Mouse (Mus musculus): ENCODE results near the gene Tspan9.

The Tspan9 gene

DNA sequence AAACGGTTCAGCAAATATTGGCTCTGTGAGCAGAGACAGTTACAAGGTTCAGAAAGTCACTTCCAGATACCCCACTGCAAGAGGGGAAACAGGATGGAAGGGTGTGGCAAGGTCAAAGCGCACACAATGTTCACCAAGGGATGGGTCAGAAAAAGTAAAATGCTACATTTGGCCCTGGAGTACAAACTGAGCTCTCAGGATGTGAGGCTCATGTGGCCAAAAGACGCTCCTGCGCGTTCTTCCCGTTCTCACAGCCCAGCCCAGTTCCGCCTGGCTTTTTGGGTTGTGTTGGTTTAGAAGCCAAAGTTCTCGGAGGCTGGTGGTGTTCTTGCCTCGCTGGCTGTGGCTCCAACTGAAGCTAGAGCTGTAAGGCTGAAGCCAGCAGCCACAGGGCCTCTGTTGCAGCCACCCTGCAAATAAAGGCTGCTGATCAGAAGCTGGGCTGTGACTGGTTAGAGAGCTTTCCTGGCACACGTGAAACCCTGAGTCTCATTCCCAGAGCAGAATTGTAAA is 9.7 kb downstream of the Tspan9 start:
- no peak for DNase-seq (ENCODE audit: low read depth, low spot score)

DNA sequence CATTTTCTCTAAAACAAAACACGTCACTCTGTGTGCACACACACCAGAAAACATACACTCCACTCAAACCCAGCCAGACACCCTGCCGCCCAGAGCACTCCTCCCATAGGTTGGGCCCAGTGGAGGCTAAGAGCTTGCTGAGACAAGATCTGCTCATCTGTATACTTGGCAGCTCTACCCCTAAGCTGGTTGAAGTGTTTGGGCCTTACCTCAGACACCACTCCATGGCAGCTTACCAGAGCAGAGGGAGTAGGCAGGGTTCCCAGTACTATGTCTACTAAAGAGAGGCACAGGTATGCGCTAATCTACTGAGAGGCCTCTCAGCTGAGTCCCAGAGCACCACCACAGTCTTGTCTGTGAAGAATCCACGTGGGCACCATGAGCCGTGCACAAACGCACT is 10.8 kb downstream of the Tspan9 start:
- DNase-seq (ENCODE audit: low read depth, low spot score): no peak

DNA sequence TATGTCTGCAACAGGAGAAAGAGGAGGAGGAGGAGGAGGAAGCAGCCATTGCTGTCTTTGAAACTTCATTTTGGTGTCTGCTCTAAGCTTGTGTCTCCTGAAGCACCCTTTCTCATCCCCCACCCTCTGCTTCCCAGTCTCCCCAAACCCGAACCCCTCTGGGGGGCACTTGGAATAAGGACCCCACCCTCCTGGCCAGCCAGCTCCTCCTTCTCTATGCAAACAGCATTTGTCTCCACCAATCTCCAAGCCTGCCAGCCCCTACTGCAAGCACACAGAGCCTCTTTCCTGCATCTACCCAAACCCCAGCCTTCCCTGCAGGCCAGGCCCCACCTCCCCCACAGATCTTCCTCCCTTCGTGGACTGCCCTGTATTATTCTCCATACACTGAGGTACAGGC is 12.0 kb downstream of the Tspan9 start:
- DNase-seq (ENCODE audit: low read depth, low spot score): no peak

DNA sequence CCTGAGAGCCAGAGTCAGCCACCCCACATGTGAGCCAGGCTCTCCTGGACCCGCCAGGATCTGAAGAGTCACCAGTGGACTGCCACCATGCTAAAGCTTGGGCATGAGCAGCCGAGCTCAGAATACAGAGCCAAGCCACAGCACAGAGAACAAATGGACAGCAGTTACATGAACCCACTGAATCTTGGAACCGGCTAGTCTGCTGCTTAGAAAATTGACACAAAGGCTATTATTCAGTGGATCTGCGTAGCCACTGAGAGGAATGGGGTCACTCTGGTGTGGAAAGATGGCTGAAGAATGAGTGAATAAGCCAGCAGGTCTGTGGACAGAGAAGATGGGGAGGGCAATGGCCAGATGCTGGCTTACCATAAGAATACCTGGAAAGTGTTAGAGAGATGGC is 12.7 kb downstream of the Tspan9 start:
- DNase-seq (ENCODE audit: low read depth, low spot score): no peak

DNA sequence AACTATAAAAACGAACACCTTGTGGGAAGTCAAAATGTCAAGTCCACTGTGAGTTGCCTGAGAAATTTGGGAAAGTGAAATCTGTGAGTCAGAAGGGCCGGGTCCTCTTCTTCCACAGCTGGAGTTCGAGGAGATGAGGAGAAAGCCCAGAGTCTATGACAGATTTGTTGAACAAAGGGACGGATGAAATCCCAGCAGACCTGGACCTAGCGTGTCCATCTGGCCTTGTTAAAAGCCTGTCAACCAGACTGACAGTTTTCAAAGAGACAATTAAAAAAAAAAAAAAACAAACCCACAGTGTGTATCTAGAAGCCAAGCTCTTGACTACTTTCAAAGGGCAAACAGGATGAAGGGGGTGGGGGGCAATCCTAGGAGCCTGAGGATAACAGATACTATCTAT is 14.0 kb downstream of the Tspan9 start:
- DNase-seq (ENCODE audit: low read depth, low spot score): no peak

DNA sequence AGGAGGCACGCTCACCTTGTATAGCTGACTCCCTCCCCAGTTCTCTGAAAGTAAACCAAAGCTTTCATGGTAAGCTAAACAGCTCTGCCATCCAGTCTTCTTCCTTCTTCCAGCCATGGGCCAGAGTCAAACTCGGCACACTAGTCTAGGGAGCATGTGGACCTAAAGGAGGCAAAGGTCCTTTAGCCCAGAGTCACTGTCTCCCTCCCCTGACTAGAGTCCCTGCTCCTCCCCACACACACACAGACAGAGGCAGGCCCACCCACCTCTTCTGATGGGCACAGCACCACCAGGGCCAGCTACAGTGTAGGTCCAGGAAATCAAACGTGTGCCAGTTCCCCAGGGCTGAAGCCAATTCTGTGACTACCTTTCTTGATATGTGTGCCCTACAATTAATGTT is 16.1 kb downstream of the Tspan9 start:
- no peak for DNase-seq (ENCODE audit: low read depth, low spot score)

DNA sequence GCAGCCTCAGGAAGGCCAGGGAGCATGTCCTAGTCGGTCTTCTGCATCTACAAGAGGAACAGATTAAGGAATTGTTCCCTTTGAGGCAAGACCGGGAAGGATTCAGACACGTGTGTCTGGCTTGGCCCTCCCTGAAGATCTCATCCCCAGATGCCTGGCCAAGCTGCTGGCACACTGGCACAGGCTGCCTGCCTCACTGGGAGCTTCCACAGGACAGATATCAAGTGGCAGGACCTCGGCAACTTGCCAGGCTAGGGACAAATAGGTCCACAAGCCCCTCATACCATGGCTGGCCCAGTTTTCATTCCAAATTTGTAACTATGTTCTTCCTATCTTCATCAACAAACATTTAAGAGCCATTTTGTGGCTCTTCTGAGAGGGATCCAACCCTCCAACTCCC is 16.5 kb downstream of the Tspan9 start:
- no peak for DNase-seq (ENCODE audit: low read depth, low spot score)

DNA sequence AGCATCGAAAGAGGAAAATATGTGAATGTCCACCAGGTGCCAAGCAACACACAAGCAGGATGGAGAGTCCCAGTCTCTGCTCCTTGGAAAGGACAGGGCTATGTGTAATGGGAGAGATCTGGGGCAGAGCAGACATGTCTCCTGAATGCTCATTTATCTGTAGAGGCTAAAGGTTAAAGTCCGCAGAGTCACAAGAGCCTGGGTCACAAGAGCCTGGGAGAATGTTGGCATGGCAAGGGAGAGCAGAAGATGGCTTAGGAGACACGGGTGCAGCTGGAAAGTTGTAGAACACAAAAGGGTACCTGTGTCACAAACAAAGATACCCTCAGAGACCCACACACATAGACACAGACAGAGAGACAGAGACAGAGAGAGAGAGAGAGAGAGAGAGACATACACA is 17.9 kb downstream of the Tspan9 start:
- DNase-seq (ENCODE audit: low read depth, low spot score): no peak

DNA sequence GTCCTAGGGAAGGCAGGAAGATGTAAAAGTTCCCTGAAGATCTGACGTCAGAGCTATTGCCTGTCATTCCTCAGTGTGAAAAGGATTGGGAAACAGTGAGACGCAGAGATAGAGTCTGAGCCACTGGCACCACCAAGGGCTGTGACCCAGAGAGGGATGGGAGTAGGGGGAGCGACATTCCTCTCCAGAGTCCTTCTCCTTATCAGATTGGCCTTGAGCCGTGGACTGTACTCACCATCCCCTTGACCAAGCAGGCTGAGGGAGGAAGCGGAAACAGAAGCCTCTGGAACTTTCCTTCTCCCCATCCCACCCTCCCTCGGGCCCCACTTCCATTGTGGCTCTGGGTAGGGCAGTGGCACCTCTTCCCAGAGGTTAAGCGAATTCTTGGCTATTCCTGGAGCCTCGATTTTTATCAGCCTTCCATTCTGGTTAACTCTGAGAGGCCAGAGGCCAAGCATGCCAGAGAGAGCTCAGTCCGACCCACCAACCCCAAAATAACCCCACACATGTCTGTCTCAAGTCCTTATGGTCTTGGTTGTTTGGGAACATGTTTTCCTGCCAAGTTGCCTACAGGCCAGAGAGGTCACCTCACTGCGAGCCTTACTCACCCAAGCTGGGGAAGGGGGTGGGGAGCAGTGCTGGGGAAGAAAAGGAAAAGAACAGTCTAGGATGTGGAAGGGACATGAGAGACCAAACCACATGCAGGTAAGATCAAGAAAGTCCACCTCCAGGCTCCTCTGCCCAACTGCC is 19.0 kb downstream of the Tspan9 start:
- DNase-seq (ENCODE audit: low read depth, low spot score): no peak

DNA sequence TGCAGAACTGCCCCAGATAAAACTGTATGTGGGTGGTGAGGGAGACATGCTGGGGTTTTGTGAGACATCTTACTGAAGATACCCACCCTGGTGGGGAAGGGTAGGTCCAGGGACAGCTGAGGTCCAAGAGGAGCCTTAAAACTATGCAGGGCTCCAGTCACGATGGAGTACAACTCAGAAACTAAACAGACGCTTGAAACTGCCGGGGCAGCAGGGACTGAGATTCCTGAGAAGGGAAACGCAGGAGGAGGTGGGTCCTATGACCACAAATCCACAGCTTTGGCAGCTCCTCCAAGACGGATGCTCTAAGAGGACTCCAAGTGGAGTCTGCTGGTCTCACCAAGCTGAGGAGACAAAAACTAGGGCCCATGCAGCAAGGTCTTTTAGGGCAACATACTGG is 21.3 kb downstream of the Tspan9 start:
- no peak for DNase-seq (ENCODE audit: low read depth, low spot score)

DNA sequence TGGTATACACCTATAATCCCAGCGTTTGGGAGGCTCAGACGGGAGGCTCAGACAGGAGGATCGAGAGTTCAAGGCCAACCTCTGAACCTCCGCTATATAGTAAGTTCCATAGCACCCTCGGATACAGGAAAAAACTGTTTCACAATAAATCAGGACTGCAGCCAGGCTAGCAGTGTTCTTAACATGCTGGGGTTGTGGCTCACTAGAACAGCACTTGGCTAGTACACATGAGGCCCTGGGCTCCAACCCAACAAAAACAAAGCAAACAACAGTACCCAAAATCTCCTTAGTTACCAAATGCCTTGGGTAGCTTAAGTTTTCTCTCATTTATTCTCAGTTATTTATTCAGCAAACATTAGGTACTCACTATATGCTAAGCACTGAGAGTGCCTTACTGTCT is 21.7 kb downstream of the Tspan9 start:
- DNase-seq (ENCODE audit: low read depth, low spot score): peak; percentile 67

DNA sequence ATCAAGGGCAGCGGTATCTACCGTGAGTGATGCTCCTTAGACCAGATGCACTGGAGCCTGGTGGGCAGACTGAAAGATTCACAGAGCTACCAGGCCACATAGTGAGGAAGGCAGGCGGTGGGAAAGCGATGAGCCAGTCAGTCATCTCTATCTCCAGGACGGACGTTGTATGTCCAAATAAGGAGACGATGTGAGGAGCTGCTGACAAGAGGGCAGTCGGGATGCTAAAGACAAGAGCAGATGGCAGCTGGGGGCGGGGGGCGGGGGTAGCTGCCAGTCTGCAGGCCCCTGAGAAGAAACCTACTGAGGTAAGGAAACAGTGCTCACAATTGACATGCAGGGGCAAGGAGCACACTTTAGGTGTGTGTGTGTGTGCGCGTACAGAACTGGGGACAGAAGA is 22.6 kb downstream of the Tspan9 start:
- DNase-seq (ENCODE audit: low read depth, low spot score): no peak

DNA sequence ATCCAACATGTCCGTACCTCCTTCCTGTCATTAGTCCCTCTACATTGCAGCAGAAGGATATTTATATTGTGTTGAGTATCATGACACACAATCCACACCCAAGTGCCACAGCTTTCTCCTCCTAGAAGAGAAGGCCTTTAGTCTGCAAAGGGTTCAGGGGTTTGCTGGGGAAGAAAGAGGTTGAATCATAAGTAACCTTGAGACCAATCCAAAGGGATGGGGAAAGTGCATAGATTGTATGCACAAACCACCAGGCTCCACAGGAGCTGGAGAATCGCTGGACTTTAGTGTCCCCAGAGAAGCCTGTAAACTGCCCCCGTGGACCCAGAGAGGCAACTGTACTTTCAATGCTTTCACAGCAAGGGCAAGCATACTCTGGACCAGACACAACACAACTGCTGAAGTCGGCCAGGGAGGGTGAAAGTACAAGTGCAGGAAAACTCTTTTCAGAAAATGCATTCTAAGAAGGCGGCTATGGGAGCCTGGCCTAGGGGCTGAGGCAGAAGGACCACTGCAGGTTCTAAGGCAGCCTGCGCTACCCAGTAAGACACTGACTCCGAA is 24.6 kb downstream of the Tspan9 start:
- no peak for DNase-seq (ENCODE audit: low read depth, low spot score)

DNA sequence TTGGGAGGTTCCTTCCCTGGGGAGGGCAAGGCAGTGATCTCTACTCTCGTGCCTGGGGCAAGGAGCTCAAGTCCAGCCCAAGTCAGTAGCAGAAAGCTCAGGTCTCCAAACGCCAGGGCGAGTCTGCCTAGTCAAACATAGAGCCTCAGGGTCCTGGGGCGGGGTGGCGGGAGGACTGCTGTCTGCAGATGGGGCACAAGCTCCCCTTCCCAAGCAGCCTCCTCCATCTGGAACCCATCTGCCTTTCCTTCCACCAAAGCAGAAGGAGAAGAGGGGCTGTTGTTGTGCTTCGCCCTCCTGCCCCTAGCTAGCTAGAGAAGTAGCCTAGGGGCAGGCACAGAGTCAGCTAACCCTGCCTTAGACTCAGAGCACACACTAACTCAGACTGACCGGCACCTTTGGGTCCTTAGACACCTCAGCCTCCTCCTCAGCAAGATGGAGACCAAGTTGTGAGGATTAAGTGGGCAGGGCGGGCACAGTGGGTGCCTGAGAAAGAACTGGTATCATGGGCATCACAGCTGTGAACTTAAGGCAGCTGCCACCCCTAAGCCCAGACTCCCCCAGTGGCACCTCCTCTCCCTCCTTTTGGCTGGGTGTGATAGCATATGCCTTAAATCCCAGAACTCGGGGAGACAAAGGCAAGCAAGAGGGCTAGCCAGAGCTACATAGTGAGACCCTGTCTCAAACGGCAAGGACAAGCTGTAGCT is 26.4 kb downstream of the Tspan9 start:
- DNase-seq (ENCODE audit: low read depth, low spot score): no peak

DNA sequence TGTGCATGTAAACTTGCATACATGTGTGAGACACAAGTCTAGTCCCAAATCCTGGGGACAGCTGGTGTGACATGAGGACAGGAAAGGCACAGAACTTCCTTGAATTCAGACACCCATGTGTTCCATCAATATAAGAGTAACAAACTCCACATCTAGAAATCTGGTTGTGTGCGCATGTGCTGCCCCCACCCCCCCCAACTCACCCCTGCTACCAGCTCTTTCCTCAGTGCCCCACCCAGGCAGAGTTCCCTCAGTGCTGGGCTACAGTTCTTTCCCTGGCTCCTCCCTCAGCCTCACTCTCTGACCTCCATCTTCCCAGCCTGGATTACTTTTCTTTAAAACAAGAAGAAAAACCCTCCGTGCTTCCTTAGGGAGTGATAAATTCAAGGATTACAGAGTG is 27.1 kb downstream of the Tspan9 start:
- no peak for DNase-seq (ENCODE audit: low read depth, low spot score)

DNA sequence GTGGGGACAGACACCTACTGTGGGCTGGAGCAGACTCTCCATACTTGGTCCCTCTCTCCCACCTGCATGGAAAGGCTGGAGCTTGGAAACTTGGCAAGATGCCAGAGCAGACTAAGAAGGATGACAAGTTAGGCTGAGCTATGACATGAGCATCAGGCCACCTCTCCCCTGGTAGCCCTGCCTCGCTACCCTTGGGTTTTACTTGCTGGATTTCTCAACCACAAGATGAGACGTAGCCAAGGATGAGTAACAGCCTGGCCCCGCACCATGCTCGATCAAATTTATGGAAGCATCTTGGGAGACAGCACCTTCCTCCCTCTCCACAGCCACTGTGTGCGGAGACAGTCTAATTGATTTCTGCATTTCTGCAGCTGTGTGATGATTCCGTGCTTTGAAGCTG is 28.3 kb downstream of the Tspan9 start:
- DNase-seq (ENCODE audit: low read depth, low spot score): peak; percentile 40

DNA sequence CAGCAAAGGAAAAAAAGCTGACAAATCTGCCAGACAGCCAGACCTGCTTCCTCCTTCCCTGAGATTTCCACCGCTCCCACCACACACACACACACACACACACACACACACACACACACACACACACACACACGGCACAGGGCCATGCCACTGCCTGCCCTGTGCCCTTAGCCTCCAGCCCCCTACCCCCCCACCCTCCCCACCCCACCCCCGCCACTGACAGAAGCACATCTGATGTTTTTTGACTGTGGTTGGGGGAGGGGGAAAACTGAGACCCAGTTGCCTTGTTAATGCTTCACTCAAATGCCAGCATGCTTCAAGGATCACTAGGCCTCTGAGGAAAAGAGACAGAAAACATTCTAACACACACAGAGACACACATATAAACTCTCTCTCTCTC is 30.8 kb downstream of the Tspan9 start:
- no peak for DNase-seq (ENCODE audit: low read depth, low spot score)

DNA sequence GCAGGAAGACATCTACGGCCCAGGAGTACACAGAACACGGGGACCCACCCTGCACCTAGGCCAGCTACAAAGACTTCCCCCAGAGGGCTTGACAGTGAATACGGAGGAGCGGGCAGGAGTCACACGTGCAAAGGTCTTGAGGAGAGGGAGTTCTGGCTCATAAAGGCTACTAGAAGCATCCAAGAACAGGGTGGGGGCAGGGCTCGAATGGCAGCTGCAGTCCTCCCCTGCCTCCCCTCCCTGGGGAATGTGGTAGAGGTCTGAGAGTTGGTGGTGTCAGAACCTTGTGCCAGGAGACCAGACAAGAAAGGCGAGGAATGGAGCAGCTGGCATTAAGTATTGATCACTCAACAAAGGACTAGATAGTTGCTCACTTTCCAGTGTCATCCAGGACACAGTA is 31.6 kb downstream of the Tspan9 start:
- DNase-seq (ENCODE audit: low read depth, low spot score): no peak

DNA sequence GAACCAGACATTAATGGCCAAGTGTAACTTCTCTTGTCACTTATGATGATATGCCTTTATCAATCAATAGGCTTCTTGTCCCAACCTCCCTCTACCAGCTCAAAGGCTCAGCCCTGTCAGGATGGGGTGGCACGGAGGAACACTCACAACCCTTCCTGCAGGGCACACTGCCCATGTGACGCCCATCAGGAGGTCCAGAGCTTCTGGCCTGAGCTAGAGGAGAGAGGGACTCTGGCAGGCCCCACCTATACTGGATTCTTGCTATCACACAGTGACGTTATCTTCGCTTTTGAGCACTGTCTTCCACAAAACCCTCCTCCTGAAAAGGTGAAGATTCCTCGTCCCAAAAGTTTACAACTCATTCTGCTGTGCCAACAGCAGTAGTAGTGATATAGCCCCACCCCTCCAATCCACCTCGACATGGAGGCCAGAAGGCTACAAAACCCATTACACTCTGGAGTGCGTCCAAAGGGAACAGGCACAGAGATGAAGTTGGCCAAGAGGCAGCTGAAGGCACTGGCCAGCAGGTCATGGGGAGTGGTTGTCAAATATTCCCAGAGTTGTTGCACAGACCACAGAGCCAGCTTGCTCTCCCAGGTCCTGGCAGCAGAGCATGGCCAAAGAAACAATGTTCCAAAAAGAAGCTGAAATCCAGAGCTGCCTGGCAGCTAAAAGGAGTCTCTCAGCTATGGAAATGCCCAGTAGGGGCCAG is 34.9 kb downstream of the Tspan9 start:
- no peak for DNase-seq (ENCODE audit: low read depth, low spot score)

DNA sequence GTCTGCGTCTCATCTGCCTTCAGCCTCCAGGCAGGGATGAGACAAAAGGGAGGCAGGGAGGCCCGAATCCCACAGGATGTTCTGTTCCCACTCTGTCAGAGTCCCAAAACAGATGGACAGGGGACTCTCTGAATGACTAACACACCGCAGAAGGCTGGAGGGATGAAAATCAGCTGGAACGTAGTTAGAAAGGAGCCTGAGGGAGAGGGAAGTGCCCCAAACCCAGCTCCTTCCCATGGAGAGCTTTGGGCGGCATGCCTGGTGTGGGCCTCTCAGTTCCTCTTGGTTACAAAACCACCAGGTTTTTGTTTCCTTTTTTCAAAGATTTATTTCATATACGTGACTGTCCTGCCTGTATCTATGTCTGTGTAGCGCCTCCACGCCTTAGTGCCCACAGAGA is 35.7 kb downstream of the Tspan9 start:
- no peak for DNase-seq (ENCODE audit: low read depth, low spot score)

DNA sequence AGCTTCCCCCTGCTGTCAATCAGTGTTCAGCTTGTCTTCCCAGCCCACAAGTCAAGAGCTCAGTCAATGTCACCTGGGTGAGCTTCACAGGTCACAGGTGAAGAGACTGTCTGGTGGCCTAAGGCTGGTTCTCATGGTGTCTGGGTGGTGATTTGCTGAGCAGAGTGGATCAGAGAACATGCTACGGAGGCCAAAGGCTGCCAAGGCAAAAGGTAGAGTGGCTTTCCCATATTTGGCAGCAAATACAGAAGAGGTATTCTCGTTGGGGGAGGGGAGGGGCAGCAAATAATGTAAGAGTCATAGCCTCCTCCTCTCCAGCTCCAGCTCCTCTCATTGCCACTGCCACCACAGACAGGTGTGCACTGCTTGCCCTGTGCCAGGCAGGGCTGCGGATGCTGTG is 37.2 kb downstream of the Tspan9 start:
- DNase-seq (ENCODE audit: low read depth, low spot score): no peak

DNA sequence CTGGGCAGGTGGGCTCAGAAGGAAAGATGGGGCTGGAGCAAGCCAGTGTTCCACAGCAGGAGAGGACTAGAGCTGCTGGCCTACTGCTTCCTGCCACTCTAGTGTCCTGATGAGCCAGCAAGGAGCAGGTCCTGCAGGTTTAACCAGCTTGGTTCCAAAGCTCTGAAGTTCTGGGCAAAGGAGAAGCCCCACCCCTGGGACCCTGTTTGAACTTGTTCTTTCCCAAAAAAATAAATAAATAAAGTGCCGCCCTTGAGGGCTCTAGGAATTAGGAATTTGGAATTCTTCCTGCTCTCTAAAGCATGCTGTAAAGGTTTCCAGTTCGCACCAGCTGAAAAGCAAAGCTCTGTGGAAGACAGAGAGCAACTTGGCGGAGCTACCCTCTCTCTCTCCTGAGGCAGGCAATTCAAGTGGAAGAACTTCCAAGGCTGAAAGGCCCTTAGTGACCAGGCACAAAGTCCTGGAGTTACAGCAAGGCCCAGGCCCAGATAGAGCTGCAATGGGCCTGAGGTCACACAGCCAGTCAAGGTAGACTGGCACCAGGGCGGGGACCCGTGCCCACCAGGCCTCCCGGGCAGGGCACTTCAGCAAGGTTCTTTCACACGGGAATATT is 38.6 kb downstream of the Tspan9 start:
- no peak for DNase-seq (ENCODE audit: low read depth, low spot score)
